Mouse (Mus musculus) liver, embryonic 14.5 days (tissue): Measurements from ENCODE around the gene Upf2. TPM values are rescaled to one million over a fixed set of nuclear protein-coding genes. Genes with fewer than 3 reads are reported as not detected.
A peak's percentile ranks its signal among the peaks of the same experiment; 100 is the strongest.
"Not testable (repeated sequence)": the region's sequence is repeated elsewhere in the genome, so short reads cannot be mapped to it uniquely, and the experiment has no call there.

Experiments
- ATAC-seq: fragments of 200-750 bp; cut with Nextera tagmentation; 2 replicates; pipeline ENCODE4 v1.8.0; 2017; ENCODE audit warnings: moderate number of reproducible peaks, mild to moderate bottlenecking, moderate library complexity; ENCODE audit not compliant: insufficient read depth
- DNase-seq, 3 experiments: peaks; one replicate each; pipeline ENCODE4 v3.0.0-alpha.2; 2012 to 2013; ENCODE audit warnings: low read depth in 3 of 3, low spot score in 3 of 3
- H3K27ac ChIP-seq: fragments of 300-500 bp; sonication (generic); 2 replicates; pipeline ENCODE4 v1.5.1; 2014; ENCODE audit warnings: moderate library complexity, mild to moderate bottlenecking, control low read depth, inconsistent platforms
- H3K27me3 ChIP-seq: fragments of 300-500 bp; sonication (generic); 2 replicates; pipeline ENCODE4 v1.6.1; 2014; ENCODE audit warnings: mild to moderate bottlenecking, low read length, moderate library complexity; ENCODE audit not compliant: control insufficient read depth, insufficient read depth
- H3K36me3 ChIP-seq: fragments of 300-500 bp; sonication (generic); replicated peaks from 2 replicates; pipeline ENCODE4 v1.6.1; 2014; ENCODE audit warnings: low read depth; ENCODE audit not compliant: control insufficient read depth, insufficient read depth
- H3K4me1 ChIP-seq, 2 experiments: fragments of 200-500 bp in 1 of 2; fragments of 300-500 bp in 1 of 2; sonication (generic) in 1 of 2; replicated peaks; 2 replicates each; pipeline ENCODE4 v1.6.1; 2012 to 2014; ENCODE audit warnings: antibody characterized with exemption in 1 of 2, inconsistent platforms in 1 of 2, low read length in 1 of 2; ENCODE audit not compliant: control insufficient read depth in 2 of 2, insufficient read depth in 2 of 2
- H3K4me2 ChIP-seq: fragments of 300-500 bp; sonication (generic); 2 replicates; pipeline ENCODE4 v1.6.1; 2014; ENCODE audit warnings: low read depth, mild to moderate bottlenecking, control low read depth, moderate library complexity
- H3K4me3 ChIP-seq, 2 experiments: fragments of 200-500 bp in 1 of 2; fragments of 300-500 bp in 1 of 2; sonication (generic) in 1 of 2; 2 replicates each; pipeline ENCODE4 v1.5.1; 2012 to 2014; ENCODE audit warnings: low read depth in 2 of 2, low read length in 2 of 2, mild to moderate bottlenecking in 2 of 2, control low read depth in 1 of 2, inconsistent platforms in 1 of 2, moderate library complexity in 1 of 2; ENCODE audit not compliant: insufficient read depth in 1 of 2
- H3K9ac ChIP-seq: fragments of 300-500 bp; sonication (generic); replicated peaks from 2 replicates; pipeline ENCODE4 v1.6.1; 2014; ENCODE audit warnings: mild to moderate bottlenecking, control low read depth, moderate library complexity
- H3K9me3 ChIP-seq: fragments of 300-500 bp; sonication (generic); 2 replicates; pipeline ENCODE4 v1.6.1; 2016; ENCODE audit warnings: low read length, mixed read lengths; ENCODE audit not compliant: control insufficient read depth
- CTCF ChIP-seq: IDR thresholded peaks from 2 replicates; pipeline ENCODE4 v1.5.1; 2016; ENCODE audit warnings: antibody characterized with exemption, low read depth, control low read depth
- EP300 ChIP-seq: IDR thresholded peaks from 2 replicates; pipeline ENCODE4 v1.6.1; 2016; ENCODE audit warnings: antibody characterized with exemption, low read depth
- WGBS: fragments of 180-500 bp; shearing (Covaris S2); extraction: QIAGEN DNeasy Blood & Tissue Kit; methylation state at CpG from one replicate; pipeline ENCODE4 v1.1.7; 2014; ENCODE audit not compliant: insufficient replicate concordance; 5-methylcytosine and 5-hydroxymethylcytosine counted together
- polyA plus RNA-seq, 2 experiments: library from polyadenylated mRNA; depleted of rRNA in 1 of 2; stranded (reverse) in 1 of 2; unstranded in 1 of 2; fragments of >200 nt; fragmentation: Nextera tagmentation in 1 of 2; extraction: Ambion mirVana in 1 of 2; gene quantifications; 2 replicates each; pipeline versions ENCODE4 v1.2.1 to v1.2.3; 2012 to 2014

Upf2 gene
- polyA plus RNA-seq, 2 experiments = 3.8 to 6.8 TPM

DNA sequence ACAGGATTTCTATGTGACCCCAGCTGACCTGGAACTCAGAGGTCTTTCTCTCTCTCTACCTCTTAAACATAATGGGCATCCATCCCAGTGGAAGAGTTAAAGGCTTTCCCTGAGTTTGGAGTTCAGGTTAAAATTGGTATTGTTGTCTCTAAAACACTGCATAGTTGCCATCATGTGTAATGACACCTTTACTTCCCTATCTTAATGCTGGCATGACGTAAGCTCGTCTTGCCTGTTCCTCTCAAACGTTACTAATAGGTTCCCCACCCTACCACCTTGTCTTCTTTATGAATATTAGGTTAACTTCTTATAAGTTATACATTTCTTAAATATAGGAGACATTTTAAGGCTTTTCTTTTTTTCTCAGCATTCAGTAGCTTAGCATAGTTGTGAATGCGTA, 26.3 kb downstream of the Upf2 start:
- no peaks in the 10 kb centered on the region for H3K4me1 ChIP-seq
- ATAC-seq (no peak), DNase-seq (no peak)
- TF ChIP-seq EP300 (no peak), CTCF (no peak)
- H3K4me2 ChIP-seq = no peak overlapping the region
- no peak overlapping the region for H3K4me3 ChIP-seq
- WGBS = 80% methylated on average over 4 of the region's 4 CpGs
- H3K9me3 ChIP-seq = no peaks in the 10 kb centered on the region
- H3K9ac ChIP-seq = no peak overlapping the region
- H3K27ac ChIP-seq = no peak overlapping the region
- H3K27me3 ChIP-seq = no peaks in the 10 kb centered on the region
- peaks cover 15% of the 10 kb centered on the region for H3K36me3 ChIP-seq

DNA sequence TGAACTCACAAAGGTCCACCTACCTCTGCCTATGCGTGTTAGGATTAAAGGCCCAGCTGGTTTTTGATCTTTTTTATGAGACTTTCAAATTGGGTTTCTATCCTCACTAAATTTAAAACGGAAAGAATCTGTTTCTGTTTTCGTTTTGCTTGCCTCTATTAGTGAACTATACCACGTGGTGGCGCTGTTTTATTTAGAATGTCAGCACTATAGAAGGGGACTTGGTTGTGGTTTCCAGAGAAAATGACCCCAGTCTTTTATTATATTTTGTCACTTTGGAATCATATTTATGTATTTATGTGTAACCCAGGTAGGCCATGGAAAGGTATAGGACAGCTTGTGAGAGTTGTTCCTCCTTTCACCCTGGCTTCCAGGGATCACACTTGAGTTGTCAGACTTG, 44.3 kb downstream of the Upf2 start:
- ATAC-seq (no peak), DNase-seq (peak; percentile 24 to 33 (median 29))
- Histone ChIP-seq H3K9me3 (no peaks in the 10 kb centered on the region), H3K27me3 (no peaks in the 10 kb centered on the region), H3K9ac (no peak overlapping the region), H3K4me1 (no peaks in the 10 kb centered on the region), H3K4me3 (no peak overlapping the region), H3K36me3 (no peaks in the 10 kb centered on the region; the same call in 1 of the 2 replicates), H3K27ac (no peak overlapping the region), H3K4me2 (no peak overlapping the region)
- 24% methylated on average over 5 of the region's 5 CpGs for WGBS
- TF ChIP-seq EP300 (no peak), CTCF (no peak; the same call in 1 of the 2 replicates)

GRCm38 (mm10) chr2:6003949-6004348, 52.7 kb downstream of the Upf2 start:
- DNase-seq = peak; percentile 6 to 50 (median 14)
- TF ChIP-seq EP300 = peak; percentile 79
- no peak for TF ChIP-seq CTCF
- H3K27me3 ChIP-seq = no peaks in the 10 kb centered on the region
- peaks cover 9 to 12% of the 10 kb centered on the region in 2 experiments for H3K4me1 ChIP-seq
- 23% methylated on average over 3 of the region's 3 CpGs for WGBS
- peak overlapping the region; percentile 35 for H3K9ac ChIP-seq
- peak; percentile 86 for ATAC-seq
- H3K4me3 ChIP-seq = no peak overlapping the region
- H3K4me2 ChIP-seq = peak overlapping the region; percentile 48
- no peaks in the 10 kb centered on the region; the same call in 1 of the 2 replicates for H3K36me3 ChIP-seq
- H3K9me3 ChIP-seq = no peaks in the 10 kb centered on the region
- H3K27ac ChIP-seq = peak overlapping the region; percentile 51

DNA sequence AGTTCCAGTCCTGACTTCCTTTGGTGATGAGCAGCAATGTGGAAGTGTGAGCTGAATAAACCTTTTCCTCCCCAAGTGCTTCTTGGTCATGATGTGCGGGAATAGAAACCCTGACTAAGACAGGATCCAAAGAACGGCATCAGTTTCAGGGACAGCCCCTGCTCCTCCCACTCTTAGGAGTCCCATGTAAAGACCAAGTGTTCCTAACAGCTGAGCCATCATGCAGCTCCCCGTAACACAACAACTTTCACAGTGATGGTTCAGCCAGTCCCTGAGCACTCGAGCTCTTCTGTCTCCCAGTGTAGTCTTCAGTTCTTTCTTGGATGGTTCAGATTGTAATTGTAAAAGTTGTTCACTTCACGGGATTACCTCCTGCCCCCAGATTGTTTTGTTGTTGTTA, 63.3 kb downstream of the Upf2 start:
- ATAC-seq (no peak), DNase-seq (no peak)
- TF ChIP-seq CTCF (no peak), EP300 (no peak)
- no peak overlapping the region for H3K9ac ChIP-seq
- H3K4me3 ChIP-seq = no peak overlapping the region
- no peak overlapping the region for H3K4me2 ChIP-seq
- H3K27ac ChIP-seq = no peak overlapping the region
- no peaks in the 10 kb centered on the region for H3K9me3 ChIP-seq
- H3K4me1 ChIP-seq = no peaks in the 10 kb centered on the region
- H3K36me3 ChIP-seq = peaks cover 3% of the 10 kb centered on the region
- no peaks in the 10 kb centered on the region for H3K27me3 ChIP-seq
- 86% methylated on average over 5 of the region's 5 CpGs for WGBS

DNA sequence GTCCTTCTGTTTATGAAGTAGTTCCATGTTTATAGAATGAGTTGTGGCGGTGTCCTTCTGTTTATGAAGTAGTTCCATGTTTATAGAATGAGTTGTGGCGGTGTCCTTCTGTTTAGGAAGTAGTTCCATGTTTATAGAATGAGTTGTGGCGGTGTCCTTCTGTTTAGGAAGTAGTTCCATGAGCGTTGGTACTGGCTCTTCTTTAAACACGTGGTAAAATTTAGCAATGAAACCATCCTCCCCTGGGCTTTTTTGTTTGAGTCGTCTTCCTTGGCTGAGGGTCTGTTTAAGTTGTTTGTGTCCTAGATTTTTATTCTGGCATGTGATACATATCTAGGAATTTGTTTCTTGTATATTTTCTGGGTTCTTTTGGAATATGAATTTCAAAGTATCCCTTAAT, 63.9 kb downstream of the Upf2 start:
- H3K4me2 ChIP-seq, H3K27me3 ChIP-seq, H3K9ac ChIP-seq, DNase-seq, H3K9me3 ChIP-seq, H3K4me3 ChIP-seq, H3K27ac ChIP-seq, H3K4me1 ChIP-seq, ATAC-seq, H3K36me3 ChIP-seq: not testable (repeated sequence)
- WGBS = 83% methylated on average over 6 of the region's 6 CpGs

DNA sequence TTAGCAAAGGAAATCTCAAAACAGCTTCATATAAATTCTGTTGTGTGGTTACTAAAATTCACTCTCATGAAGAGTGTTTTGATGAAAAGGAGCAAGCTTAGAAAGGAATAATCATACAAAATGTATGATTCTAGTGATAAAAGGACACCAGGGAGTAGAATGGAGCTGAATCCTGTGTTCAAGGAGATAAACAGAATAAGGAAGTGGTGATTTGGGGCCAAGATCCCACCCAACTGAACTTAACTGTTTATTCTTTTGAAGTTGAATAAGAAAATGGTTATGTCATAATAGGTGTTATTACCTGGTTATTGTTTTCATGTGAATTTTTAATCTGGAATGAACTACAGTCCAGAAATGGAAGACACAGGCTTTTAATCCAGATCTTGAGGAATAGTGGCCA, 69.3 kb downstream of the Upf2 start:
- peaks cover 8% of the 10 kb centered on the region for H3K36me3 ChIP-seq
- DNase-seq (no peak), ATAC-seq (no peak)
- H3K4me3 ChIP-seq = no peak overlapping the region
- H3K9me3 ChIP-seq = no peaks in the 10 kb centered on the region
- no peaks in the 10 kb centered on the region for H3K4me1 ChIP-seq
- H3K9ac ChIP-seq = no peak overlapping the region
- H3K27me3 ChIP-seq = no peaks in the 10 kb centered on the region
- H3K27ac ChIP-seq = no peak overlapping the region
- no peak overlapping the region for H3K4me2 ChIP-seq
- TF ChIP-seq EP300 = no peak
- TF ChIP-seq CTCF = no peak
